Mouse (Mus musculus): ENCODE results near the gene Tmem209.

Gene Tmem209

GRCm38 (mm10) chr6:30509265-30510239, at the start of gene Tmem209, which contains the start of gene Ssmem1:
Tmem209 (minus strand) TSS chr6:30509783.
Ssmem1 (plus strand) TSS chr6:30509849.
- peak; percentile 99 for DNase-seq (ENCODE audit: low spot score in 2 of 2)

GRCm38 (mm10) chr6:30556080-30556479, 46.5 kb upstream of the Tmem209 start:
- no peak for DNase-seq (ENCODE audit: low spot score in 2 of 2)

DNA sequence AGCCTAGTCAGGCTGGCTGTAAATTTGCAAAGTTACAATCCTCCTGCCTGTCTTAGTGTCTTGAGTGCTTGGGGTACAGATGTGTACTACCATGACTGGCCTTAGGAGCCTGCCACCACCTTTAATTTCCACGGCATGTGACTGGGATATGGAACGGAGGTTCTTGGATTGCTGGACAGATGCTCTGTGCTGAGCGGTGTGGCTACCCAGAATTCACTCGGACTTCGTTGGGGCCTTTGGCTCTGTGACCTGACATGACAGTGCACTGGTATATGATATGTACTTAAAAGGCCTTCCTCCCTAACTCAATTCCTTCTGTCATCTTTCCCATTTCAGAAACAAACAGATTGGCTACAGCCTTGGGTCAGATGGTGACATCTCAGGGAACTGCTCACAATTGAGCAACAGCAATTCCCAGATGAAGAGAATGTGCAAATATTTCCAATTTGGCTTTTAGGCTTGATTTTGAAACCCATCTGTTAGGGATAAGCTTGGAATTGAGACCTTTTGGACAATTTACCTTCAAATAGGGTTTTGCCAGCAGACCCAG, 45.1 kb upstream of the Tmem209 start:
- DNase-seq (ENCODE audit: low spot score in 2 of 2) = no peak

- DNase-seq (ENCODE audit: low spot score in 2 of 2) = no peak
Observed at GRCm38 (mm10) chr6:30554092-30554491, 44.5 kb upstream of the Tmem209 start.

GRCm38 (mm10) chr6:30553381-30554010, 43.9 kb upstream of the Tmem209 start:
- no peak for DNase-seq (ENCODE audit: low spot score in 2 of 2)

- no peak for DNase-seq (ENCODE audit: low spot score in 2 of 2)
Observed at GRCm38 (mm10) chr6:30552628-30553027, 43.0 kb upstream of the Tmem209 start.

DNA sequence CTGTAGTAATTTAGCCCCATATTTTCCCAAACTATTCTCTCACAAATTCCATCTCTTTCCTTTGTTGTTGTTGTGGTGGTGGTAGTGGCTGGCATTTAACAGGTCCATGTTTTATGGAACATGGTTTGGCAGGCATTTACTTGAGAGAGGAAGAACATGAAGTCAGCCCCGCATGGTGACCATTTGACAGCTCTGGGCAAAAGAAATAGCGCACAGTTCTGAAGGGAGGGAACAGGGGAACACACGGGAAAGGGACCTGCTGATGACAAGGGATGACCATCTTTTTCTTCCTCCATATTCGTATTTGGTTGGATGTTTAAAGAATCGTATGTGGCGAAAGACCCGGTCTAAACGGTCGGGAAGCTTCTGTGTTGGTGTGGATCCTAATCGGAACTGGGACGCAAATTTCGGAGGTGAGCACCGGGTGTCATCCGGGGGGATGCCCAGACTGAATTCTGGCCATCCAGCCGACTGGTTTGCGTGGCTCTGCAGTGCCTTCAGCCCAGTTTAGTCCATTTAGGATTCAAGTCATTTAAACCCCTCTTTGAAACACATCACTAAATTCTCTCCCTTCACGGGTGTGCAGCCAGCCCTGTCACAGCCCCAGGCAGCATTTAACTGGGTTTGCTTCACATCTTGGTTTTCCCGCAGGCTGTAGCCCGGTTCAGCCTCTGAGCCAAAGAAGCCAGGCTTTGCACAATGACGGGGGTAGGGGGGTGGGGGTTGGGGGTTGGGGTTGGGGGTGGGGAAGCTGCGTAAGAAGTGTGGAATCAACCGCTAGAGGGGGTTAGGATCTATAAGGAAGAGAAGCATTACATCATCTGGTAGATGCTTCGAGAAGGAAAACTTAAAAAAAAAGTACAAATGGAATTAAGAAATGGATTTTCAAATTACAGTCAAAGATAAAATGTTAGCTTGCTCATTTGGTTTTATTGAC, 42.3 kb upstream of the Tmem209 start:
- no peak for DNase-seq (ENCODE audit: low spot score in 2 of 2)

DNA sequence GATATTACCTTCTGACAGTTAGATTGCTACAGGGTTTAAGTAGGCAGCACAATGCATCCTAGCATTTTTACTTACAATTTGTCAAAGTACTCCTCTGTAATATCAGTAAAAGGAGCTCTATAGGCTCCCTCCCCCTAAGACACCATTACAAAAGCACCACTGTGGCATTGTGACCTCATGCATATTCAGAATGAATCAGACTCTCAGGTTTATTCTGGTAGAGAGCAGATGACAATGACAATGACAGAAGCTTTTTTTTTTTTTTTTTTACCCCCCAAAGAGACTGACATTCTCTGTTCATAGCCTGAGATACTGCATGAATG, 41.6 kb upstream of the Tmem209 start:
- DNase-seq (ENCODE audit: low spot score in 2 of 2) = no peak

DNA sequence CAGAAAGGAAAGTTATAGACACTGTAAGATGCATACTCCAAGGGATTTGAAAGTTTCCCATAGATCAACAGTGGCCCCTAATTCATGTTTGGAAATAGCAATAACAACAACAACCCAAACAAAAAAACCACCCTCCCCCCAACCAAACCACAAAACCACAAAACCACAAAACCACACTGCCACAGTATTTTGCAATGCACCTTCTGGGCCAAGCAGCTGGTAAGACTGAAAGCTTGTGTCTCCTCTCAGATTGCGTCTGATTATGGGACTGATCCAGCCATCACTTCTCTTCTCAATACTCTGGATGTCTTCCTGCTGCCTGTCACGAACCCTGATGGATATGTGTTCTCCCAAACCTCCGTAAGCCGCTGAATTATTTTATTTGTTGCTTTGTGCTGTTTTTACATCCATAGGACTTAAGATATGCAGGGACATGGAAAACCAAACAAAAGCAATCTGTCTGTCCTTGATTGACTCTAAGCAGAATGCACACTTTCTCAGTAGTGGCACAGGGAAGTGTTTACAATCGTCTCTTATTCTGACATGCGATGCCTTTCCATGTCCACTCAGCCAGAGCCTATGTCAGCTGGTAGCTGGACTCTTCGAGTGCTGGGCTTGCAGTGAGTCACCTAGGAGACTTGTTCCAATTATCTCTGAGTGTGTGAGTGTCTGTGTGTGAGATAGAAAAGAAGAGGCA, 41.1 kb upstream of the Tmem209 start:
- DNase-seq (ENCODE audit: low spot score in 2 of 2) = no peak

- DNase-seq (ENCODE audit: low spot score in 2 of 2) = no peak
Observed at GRCm38 (mm10) chr6:30549231-30549761, 39.7 kb upstream of the Tmem209 start.

DNA sequence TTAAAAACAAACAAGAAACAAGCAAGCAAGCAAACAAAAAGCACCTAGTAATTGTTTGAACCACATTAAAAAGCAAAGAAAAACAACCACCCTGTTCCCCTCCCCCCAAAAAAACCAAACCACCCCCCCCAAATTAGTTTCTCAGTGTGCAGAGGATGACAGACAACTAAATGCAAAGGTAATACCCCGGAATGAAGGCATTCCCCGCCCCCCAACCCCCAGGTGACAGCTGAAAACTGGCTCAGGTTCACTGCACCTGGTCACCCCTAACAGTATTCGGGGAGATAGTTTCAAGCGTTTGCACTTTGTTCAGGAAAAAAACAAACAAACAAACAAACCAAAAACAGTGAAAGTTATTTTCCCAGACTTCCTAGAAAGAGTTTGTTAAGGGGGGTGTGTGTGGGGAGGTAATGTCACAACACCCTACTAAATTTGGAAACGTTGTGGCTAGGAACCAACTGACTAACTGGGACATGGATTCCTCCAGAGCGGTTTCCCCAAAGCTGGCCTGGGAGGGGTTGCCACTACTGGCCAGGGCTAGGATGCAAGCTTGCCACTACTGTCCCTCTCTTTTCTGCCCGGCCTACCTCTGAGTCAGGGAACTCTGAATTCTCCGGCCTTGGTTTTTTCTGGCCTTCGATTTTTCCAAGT, 38.2 kb upstream of the Tmem209 start:
- DNase-seq (ENCODE audit: low spot score in 2 of 2) = no peak

GRCm38 (mm10) chr6:30547274-30547645, 37.7 kb upstream of the Tmem209 start:
- no peak for DNase-seq (ENCODE audit: low spot score in 2 of 2)

- no peak for DNase-seq (ENCODE audit: low spot score in 2 of 2)
Observed at GRCm38 (mm10) chr6:30546571-30547273, 37.1 kb upstream of the Tmem209 start.

- DNase-seq (ENCODE audit: low spot score in 2 of 2) = no peak
Observed at GRCm38 (mm10) chr6:30545689-30546088, 36.1 kb upstream of the Tmem209 start.

GRCm38 (mm10) chr6:30543851-30544250, 34.3 kb upstream of the Tmem209 start:
- no peak for DNase-seq (ENCODE audit: low spot score in 2 of 2)

- DNase-seq (ENCODE audit: low spot score in 2 of 2) = no peak
Observed at GRCm38 (mm10) chr6:30543077-30543476, 33.5 kb upstream of the Tmem209 start.

DNA sequence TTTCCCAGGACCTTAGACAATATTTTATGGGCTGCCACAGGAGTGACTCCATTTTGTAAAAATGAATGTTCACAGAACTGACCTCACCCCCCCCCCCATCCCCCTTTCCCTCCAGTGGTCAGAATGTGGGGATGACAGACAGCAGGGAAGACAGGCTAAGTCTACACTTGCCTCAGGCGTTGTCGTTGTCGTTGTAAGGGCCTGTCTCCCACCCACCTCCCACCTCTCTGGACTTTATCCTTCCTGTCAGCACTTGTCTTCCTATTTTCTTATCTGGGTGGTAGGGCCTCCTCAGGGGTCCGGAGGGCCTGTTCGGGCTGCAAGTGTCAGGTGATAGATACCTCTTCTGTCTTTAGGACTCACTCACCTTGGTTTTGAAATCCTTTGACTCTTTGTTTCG, 32.7 kb upstream of the Tmem209 start:
- no peak for DNase-seq (ENCODE audit: low spot score in 2 of 2)

DNA sequence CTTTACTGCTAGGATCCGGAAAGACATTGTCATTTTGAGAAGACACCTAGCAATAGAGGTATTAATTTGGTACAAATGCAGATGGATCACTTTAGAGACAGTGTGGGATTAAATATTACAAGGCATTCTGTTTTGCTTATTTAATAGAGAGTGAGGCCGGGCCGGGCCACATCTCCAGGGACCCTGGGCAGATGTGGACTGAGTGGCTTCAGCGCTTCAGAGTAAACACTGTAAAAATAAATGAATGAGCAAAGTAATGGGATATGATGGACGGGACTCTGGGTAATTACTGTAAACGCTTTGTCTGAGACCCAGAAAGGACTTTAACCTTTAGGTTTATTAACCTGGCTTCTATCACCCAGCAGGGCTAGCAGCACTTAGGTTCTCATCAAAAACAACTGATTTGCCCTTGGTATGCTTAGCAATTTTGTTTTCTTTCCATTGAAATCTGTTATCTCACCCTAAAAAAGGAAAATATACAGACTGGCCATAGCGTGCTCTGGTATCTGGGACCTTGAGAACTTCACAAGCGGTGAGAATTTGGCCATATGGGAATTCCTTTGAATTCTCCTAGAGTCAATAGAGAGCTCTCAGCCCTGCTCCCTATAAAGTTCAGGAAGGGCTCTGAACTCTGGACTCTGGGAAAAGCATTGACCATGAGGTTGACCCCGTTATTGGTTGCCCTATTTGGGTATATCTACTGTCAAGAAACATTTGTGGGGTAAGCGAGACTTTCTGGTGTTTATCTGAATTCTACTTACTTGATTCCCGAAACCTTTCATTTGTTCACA, 31.6 kb upstream of the Tmem209 start, which contains the start of gene Cpa2:
Gene Cpa2 (plus strand): TSS at position 574 of the 791 bp plus-strand sequence.
- DNase-seq (ENCODE audit: low spot score in 2 of 2) = no peak

DNA sequence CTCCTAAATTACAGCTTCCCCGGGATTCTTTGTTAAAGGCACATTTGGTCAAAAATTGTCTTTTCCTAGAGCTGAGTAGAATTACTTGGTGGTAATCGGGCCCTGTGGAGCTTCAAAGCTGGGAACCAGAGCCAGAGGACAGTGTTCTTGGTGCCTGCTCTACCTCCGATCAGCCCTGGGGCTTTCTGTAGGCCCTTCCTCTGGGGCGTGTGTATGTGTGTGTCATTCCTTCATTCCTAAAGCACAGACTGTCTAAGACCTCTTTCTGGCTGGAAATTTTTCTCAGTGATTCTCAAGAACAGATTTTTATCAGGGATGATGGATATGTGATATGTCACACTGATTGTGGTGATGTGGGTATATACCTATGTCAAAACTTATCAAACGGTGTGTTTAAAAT, 29.2 kb upstream of the Tmem209 start:
- no peak for DNase-seq (ENCODE audit: low spot score in 2 of 2)
